In the genomic region with DNA sequence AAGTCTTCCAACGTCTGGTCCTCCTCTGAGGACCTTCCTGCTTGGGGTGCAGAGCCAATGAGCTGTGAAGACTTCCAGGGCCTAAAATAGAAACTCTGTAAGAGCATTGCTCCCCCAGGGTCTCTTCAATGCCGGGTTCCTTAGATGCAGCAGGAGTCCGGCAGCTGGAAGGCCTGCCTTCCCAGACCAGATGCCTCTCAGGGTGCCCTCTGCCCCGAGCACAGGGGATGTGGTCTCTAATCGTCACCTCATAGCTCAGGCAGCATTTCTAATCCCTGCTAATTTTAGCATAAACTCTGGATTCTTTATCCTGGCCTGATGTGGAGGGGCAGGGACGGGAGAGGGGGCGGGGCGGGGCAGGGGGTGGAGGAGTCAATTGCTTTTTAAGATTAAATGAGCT, we compare ENCODE assay signal across 13 mouse cellular contexts.
DNase-seq lines count a peak whose midpoint lies in the region; ATAC-seq and TF ChIP-seq lines count a peak whose summit lies in the region.
"Had no signal": no experiment of that assay in that cellular context is flagged by ENCODE, and none has a peak within 500 bp of the region (broad histone marks: within the 10 kb centered on the region; RNA-seq: fewer than 3 reads in every experiment).

No protein-coding gene starts in this region.

- no peaks in the 10 kb centered on the region; the same call in 1 of the 2 replicates for H3K9me3 ChIP-seq in lung, embryonic 16.5 days (ENCODE audit: control insufficient read depth, low read length)
- no peaks in the 10 kb centered on the region for H3K9me3 ChIP-seq in heart, embryonic 16.5 days (replicated peaks; ENCODE audit: control insufficient read depth, low read length)
- no peaks in the 10 kb centered on the region for H3K9me3 ChIP-seq in midbrain, postnatal 0 days (ENCODE audit: low read length)

- ATAC-seq in lung, embryonic 16.5 days (ENCODE audit: low read depth): peak; percentile 41
- no peak; the same call in 1 of the 2 replicates for ATAC-seq in heart, embryonic 16.5 days (replicated peaks; ENCODE audit: extremely low read depth, insufficient read depth, low FRiP score)
- ATAC-seq in midbrain, postnatal 0 days (ENCODE audit: low FRiP score): peak; percentile 35; the same call in 1 of the 2 replicates

- H3K36me3 ChIP-seq in lung, embryonic 16.5 days (ENCODE audit: control insufficient read depth, insufficient read depth, low read length): no peaks in the 10 kb centered on the region
- no peaks in the 10 kb centered on the region for H3K36me3 ChIP-seq in heart, embryonic 16.5 days (ENCODE audit: control insufficient read depth, insufficient read depth)
- no peaks in the 10 kb centered on the region for H3K36me3 ChIP-seq in midbrain, postnatal 0 days (ENCODE audit: insufficient read depth, low read length)

- H3K27me3 ChIP-seq in lung, embryonic 16.5 days (ENCODE audit: control insufficient read depth, insufficient read depth, low read depth, low read length): no peaks in the 10 kb centered on the region
- H3K27me3 ChIP-seq in heart, embryonic 16.5 days (ENCODE audit: control insufficient read depth, insufficient read depth, low read length): no peaks in the 10 kb centered on the region
- H3K27me3 ChIP-seq in midbrain, postnatal 0 days (ENCODE audit: insufficient read depth, low read length): no peaks in the 10 kb centered on the region

- peak overlapping the region; percentile 6; the same call in 1 of the 2 replicates for H3K4me2 ChIP-seq in lung, embryonic 16.5 days (ENCODE audit: low read depth, low read length)
- no peak overlapping the region for H3K4me2 ChIP-seq in heart, embryonic 16.5 days (ENCODE audit: low read depth, low read length)
- H3K4me2 ChIP-seq in midbrain, postnatal 0 days (ENCODE audit: low read depth, low read length, poor library complexity, severe bottlenecking): peak overlapping the region; percentile 12; the same call in 1 of the 2 replicates

- H3K9ac ChIP-seq in lung, embryonic 16.5 days (ENCODE audit: low read length): no peak overlapping the region
- no peak overlapping the region for H3K9ac ChIP-seq in heart, embryonic 16.5 days (ENCODE audit: low read length)
- no peak overlapping the region for H3K9ac ChIP-seq in midbrain, postnatal 0 days (replicated peaks; ENCODE audit: low read length, poor library complexity, severe bottlenecking)

- no peak overlapping the region for H3K4me3 ChIP-seq in lung, embryonic 16.5 days (ENCODE audit: low read length)
- no peak overlapping the region for H3K4me3 ChIP-seq in heart, embryonic 16.5 days (ENCODE audit: low read length)
- no peak overlapping the region for H3K4me3 ChIP-seq in midbrain, postnatal 0 days (ENCODE audit: low read depth, low read length)

- 20% methylated on average over 8 of the region's 8 CpGs for WGBS in lung, embryonic 16.5 days
- WGBS in heart, embryonic 16.5 days: 16% methylated on average over 8 of the region's 8 CpGs
- 14% methylated on average over 8 of the region's 8 CpGs for WGBS in midbrain, postnatal 0 days

- no peak overlapping the region for H3K27ac ChIP-seq in lung, embryonic 16.5 days (ENCODE audit: low read length)
- H3K27ac ChIP-seq in heart, embryonic 16.5 days (ENCODE audit: low read length): peak overlapping the region; percentile 52
- peak overlapping the region; percentile 43; the same call in 1 of the 2 replicates for H3K27ac ChIP-seq in midbrain, postnatal 0 days (ENCODE audit: low read depth, low read length)

- H3K4me1 ChIP-seq in lung, embryonic 16.5 days (replicated peaks; ENCODE audit: control insufficient read depth, insufficient read depth, low read length): peaks cover 17% of the 10 kb centered on the region
- peaks cover 31% of the 10 kb centered on the region for H3K4me1 ChIP-seq in heart, embryonic 16.5 days (ENCODE audit: control insufficient read depth, insufficient read depth, low read length)
- peaks cover 21% of the 10 kb centered on the region for H3K4me1 ChIP-seq in midbrain, postnatal 0 days (ENCODE audit: insufficient read depth, low read length)

- DNase-seq in embryo, embryonic 11 days: peak; percentile 39
- DNase-seq in embryo, embryonic 10.5 days (ENCODE audit: low spot score): no peak
- DNase-seq in lung, postnatal 25 days (ENCODE audit: low spot score): no peak
- DNase-seq in midbrain, postnatal 0 days (ENCODE audit: low spot score): no peak
- DNase-seq in T-cell, adult 2 months (ENCODE audit: low spot score): no peak
- DNase-seq in thymus, adult 18-20 months: no peak
- DNase-seq: adrenal gland, adult 8-10 months; cerebellum, adult 2 months; kidney, postnatal 14 days; lung, postnatal 14 days; thymus, postnatal 4 days had no signal

- no peak for TF ChIP-seq CTCF in midbrain, postnatal 0 days (IDR thresholded peaks at IDR 0.05)
